Mouse (Mus musculus) intestine, embryonic 16.5 days (tissue): Measurements from ENCODE around the gene Ifi207. TPM values are rescaled to one million over a fixed set of nuclear protein-coding genes. Genes with fewer than 3 reads are reported as not detected.
"Not testable (repeated sequence)": the region's sequence is repeated elsewhere in the genome, so short reads cannot be mapped to it uniquely, and the experiment has no call there.

Experiments used
- ATAC-seq: fragments of 200-750 bp; cut with Nextera tagmentation; 2 replicates; pipeline ENCODE4 v1.8.0; 2017; ENCODE audit warnings: moderate TSS enrichment, moderate library complexity
- H3K27ac ChIP-seq: fragments of 300-500 bp; sonication (generic); 2 replicates; pipeline ENCODE4 v1.5.1; 2014; ENCODE audit warnings: mild to moderate bottlenecking, low read length
- H3K27me3 ChIP-seq: fragments of 300-500 bp; sonication (generic); replicated peaks from 2 replicates; pipeline ENCODE4 v1.6.1; 2014; ENCODE audit warnings: low read length, control low read depth, mixed read lengths; ENCODE audit not compliant: control insufficient read depth, insufficient read depth
- H3K36me3 ChIP-seq: fragments of 300-500 bp; sonication (generic); 2 replicates; pipeline ENCODE4 v1.6.1; 2014; ENCODE audit warnings: low read length, control low read depth; ENCODE audit not compliant: control insufficient read depth, insufficient read depth
- H3K4me1 ChIP-seq: fragments of 300-500 bp; sonication (generic); 2 replicates; pipeline ENCODE4 v1.6.1; 2014; ENCODE audit warnings: low read length, control low read depth, mixed read lengths; ENCODE audit not compliant: control insufficient read depth, insufficient read depth
- H3K4me2 ChIP-seq: fragments of 300-500 bp; sonication (generic); 2 replicates; pipeline ENCODE4 v1.6.1; 2014; ENCODE audit warnings: low read depth, low read length, control low read depth
- H3K4me3 ChIP-seq: fragments of 300-500 bp; sonication (generic); 2 replicates; pipeline ENCODE4 v1.5.1; 2014; ENCODE audit warnings: mild to moderate bottlenecking, low read length
- H3K9ac ChIP-seq: fragments of 300-500 bp; sonication (generic); 2 replicates; pipeline ENCODE4 v1.6.1; 2014; ENCODE audit warnings: low read depth, low read length
- H3K9me3 ChIP-seq: fragments of 300-500 bp; sonication (generic); 2 replicates; pipeline ENCODE4 v1.6.1; 2016; ENCODE audit warnings: low read length, control low read depth; ENCODE audit not compliant: control insufficient read depth
- WGBS: fragments of 180-500 bp; shearing (Covaris S2); extraction: QIAGEN DNeasy Blood & Tissue Kit; methylation state at CpG from one replicate; pipeline ENCODE4 v1.1.7; 2014; 5-methylcytosine and 5-hydroxymethylcytosine counted together
- polyA plus RNA-seq: library from polyadenylated mRNA; unstranded; fragments of >200 nt; fragmentation: Nextera tagmentation; extraction: Ambion mirVana; gene quantifications from 2 replicates; pipeline ENCODE4 v1.2.1, GENCODE M21; 2015

The Ifi207 gene
- 0.98 and 1.2 TPM in 2 replicates for polyA plus RNA-seq

DNA sequence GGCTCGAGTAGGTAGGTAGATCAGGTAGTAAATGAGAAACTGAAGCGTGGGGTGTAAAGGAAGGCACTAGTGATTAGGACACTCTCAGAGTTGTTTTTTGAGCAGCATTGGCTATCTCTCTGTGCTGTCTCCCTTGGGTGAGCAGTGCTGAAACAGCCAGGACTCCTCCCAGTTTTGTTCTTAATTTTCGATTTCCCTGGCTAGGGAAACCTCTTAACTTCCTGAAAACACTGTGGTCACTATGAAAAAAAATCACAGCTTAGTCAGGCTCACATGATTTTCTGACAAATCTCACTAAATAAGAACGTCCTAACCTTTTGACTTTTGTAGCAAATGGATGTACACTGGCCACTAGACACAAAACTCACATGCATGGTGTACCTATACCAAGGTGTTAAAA, at the start of gene Ifi207:
Gene Ifi207 (minus strand): TSS at position 92 of the 400 bp plus-strand sequence.
- no peak within 1 kb of the TSS for H3K9ac ChIP-seq
- H3K4me1 ChIP-seq = no peaks in the 10 kb centered on the region
- no peaks in the 10 kb centered on the region for H3K36me3 ChIP-seq
- H3K4me3 ChIP-seq = no peak within 1 kb of the TSS
- H3K27ac ChIP-seq = no peak within 1 kb of the TSS
- H3K4me2 ChIP-seq = no peak within 1 kb of the TSS
- no peaks in the 10 kb centered on the region for H3K9me3 ChIP-seq
- no peaks in the 10 kb centered on the region for H3K27me3 ChIP-seq
- 77% methylated on average over 4 of the region's 4 CpGs for WGBS
- no peak for ATAC-seq

DNA sequence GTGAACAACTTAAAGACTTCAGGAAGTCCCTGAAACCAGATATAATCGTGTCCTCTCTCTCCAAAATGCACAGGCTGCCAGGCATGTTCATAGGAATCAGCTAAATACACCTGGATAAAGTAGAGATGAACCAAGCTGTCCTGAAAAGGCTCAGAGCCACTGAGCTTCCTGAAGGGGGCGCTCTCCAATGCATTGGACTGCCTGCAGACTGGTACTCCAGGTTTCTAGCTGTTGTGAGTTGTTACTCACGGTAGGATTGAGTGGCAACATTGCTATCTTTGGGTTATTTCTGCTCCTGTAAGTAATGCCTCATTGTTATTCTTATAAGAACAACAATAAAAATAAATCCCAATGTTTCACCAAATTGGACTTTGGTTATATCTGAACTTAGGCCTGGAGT, 31.9 kb upstream of the Ifi207 start:
- not testable (repeated sequence) for ATAC-seq
- WGBS = 73% methylated on average over 2 of the region's 3 CpGs

GRCm38 (mm10) chr1:173766848-173767617, 25.5 kb upstream of the Ifi207 start, which contains the start of gene Ifi204:
TSS of gene Ifi204 (minus strand) at chr1:173766943.
- peak; percentile 40; the same call in 1 of the 2 replicates for ATAC-seq
- H3K4me1 ChIP-seq = not testable (repeated sequence)
- WGBS = 76% methylated on average over 5 of the region's 5 CpGs

More for the DNA sequence above, 31.9 kb upstream of the Ifi207 start:
- H3K4me3 ChIP-seq, H3K27ac ChIP-seq, H3K4me2 ChIP-seq, H3K36me3 ChIP-seq, H3K9ac ChIP-seq, H3K4me1 ChIP-seq, H3K27me3 ChIP-seq, H3K9me3 ChIP-seq: not testable (repeated sequence)

DNA sequence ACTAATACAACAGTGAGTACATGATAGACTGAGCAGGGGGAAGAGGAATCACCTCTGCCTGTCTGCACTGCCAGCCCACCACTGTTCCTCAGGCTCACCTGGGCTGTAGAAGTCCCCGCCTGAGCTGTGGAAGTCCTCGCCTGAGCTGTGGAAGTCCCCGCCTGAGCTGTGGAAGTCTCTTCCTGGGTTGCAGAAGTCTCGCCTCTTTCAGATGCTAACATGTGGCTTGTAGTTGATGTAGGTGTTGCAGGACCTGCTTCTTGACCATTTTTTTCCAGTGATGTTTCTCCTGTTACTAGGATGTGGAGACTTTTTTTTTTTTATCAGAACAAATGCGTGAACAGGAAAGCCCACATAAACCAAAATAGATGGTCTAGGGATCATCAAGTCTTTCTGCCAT, 18.5 kb upstream of the Ifi207 start:
- H3K4me2 ChIP-seq, H3K9me3 ChIP-seq, H3K36me3 ChIP-seq, H3K27me3 ChIP-seq, H3K27ac ChIP-seq, H3K4me3 ChIP-seq, H3K4me1 ChIP-seq, ATAC-seq, H3K9ac ChIP-seq: not testable (repeated sequence)
- 93% methylated on average over 4 of the region's 5 CpGs for WGBS

More at GRCm38 (mm10) chr1:173766848-173767617, 25.5 kb upstream of the Ifi207 start, which contains the start of gene Ifi204:
- H3K4me3 ChIP-seq, H3K27me3 ChIP-seq, H3K9me3 ChIP-seq, H3K4me2 ChIP-seq, H3K36me3 ChIP-seq, H3K9ac ChIP-seq, H3K27ac ChIP-seq: not testable (repeated sequence)

- Histone ChIP-seq H3K4me3 (no peak overlapping the region), H3K4me1 (no peaks in the 10 kb centered on the region), H3K27me3 (no peaks in the 10 kb centered on the region), H3K27ac (no peak overlapping the region), H3K4me2 (no peak overlapping the region), H3K36me3 (no peaks in the 10 kb centered on the region), H3K9me3 (no peaks in the 10 kb centered on the region), H3K9ac (no peak overlapping the region)
- 75% methylated on average over 1 of the region's 1 CpGs for WGBS
- no peak for ATAC-seq
Measured at GRCm38 (mm10) chr1:173742262-173742661, 715 bp upstream of the Ifi207 start.

DNA sequence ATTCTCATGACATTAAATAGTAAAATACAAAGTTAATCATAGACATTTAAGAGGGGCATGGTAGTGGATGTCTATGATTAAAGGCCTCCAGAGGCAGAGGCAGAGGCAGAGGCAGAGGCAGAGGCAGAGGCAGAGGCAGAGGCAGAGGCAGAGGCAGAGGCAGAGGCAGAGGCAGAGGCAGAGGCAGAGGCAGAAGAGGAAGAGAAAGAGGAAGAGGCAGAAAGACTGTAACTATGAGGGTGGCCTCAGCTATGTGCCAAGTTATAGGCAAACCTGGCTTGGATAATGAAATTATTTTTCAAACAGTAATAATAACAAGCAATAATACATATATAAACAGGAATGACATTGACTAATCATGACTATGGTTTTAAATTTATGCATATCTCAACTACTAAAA, 1.0 kb downstream of the Ifi207 start:
- Histone ChIP-seq H3K27ac (no peak overlapping the region), H3K4me3 (no peak overlapping the region), H3K9me3 (no peaks in the 10 kb centered on the region), H3K9ac (no peak overlapping the region), H3K4me1 (no peaks in the 10 kb centered on the region), H3K4me2 (no peak overlapping the region), H3K27me3 (no peaks in the 10 kb centered on the region), H3K36me3 (no peaks in the 10 kb centered on the region)
- ATAC-seq = no peak

- no peaks in the 10 kb centered on the region for H3K9me3 ChIP-seq
- no peak overlapping the region for H3K4me2 ChIP-seq
- no peaks in the 10 kb centered on the region for H3K36me3 ChIP-seq
- no peak overlapping the region for H3K4me3 ChIP-seq
- no peaks in the 10 kb centered on the region for H3K4me1 ChIP-seq
- H3K9ac ChIP-seq = no peak overlapping the region
- no peak for ATAC-seq
- no peaks in the 10 kb centered on the region for H3K27me3 ChIP-seq
- no peak overlapping the region for H3K27ac ChIP-seq
- WGBS = 67% methylated on average over 2 of the region's 2 CpGs
Measured at GRCm38 (mm10) chr1:173736986-173737385, 4.6 kb downstream of the Ifi207 start.

DNA sequence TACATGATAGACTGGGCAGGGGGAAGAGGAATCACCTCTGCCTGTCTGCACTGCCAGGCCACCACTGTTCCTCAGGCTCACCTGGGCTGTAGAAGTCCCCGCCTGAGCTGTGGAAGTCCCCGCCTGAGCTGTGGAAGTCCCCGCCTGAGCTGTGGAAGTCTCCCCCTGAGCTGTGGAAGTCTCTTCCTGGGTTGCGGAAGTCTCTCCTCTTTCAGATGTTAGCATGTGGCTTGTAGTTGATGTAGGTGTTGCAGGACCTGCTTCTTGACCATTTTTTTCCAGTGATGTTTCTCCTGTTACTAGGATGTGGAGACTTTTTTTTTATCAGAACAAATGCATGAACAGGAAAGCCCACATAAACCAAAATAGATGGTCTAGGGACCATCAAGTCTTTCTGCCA, 6.5 kb downstream of the Ifi207 start:
- not testable (repeated sequence) for H3K9ac ChIP-seq, H3K4me1 ChIP-seq, H3K27ac ChIP-seq, H3K9me3 ChIP-seq, H3K27me3 ChIP-seq, H3K4me2 ChIP-seq, H3K4me3 ChIP-seq, H3K36me3 ChIP-seq, ATAC-seq
- WGBS = 89% methylated on average over 4 of the region's 4 CpGs

- Histone ChIP-seq H3K27me3 (no peaks in the 10 kb centered on the region), H3K27ac (no peak overlapping the region), H3K9ac (no peak overlapping the region), H3K4me2 (no peak overlapping the region), H3K4me3 (no peak overlapping the region), H3K9me3 (no peaks in the 10 kb centered on the region), H3K4me1 (no peaks in the 10 kb centered on the region), H3K36me3 (no peaks in the 10 kb centered on the region)
- no peak for ATAC-seq
- 22% methylated on average over 7 of the region's 7 CpGs for WGBS
Measured at GRCm38 (mm10) chr1:173733219-173733618, 8.3 kb downstream of the Ifi207 start.

GRCm38 (mm10) chr1:173694270-173694669, 47.3 kb downstream of the Ifi207 start:
- no peak overlapping the region for H3K27ac ChIP-seq
- no peak for ATAC-seq
- no peak overlapping the region for H3K4me2 ChIP-seq
- no peaks in the 10 kb centered on the region for H3K4me1 ChIP-seq
- 92% methylated on average over 1 of the region's 1 CpGs for WGBS
- H3K9me3 ChIP-seq = no peaks in the 10 kb centered on the region
- H3K4me3 ChIP-seq = no peak overlapping the region
- no peaks in the 10 kb centered on the region for H3K36me3 ChIP-seq
- no peaks in the 10 kb centered on the region for H3K27me3 ChIP-seq
- H3K9ac ChIP-seq = no peak overlapping the region
